Mouse (Mus musculus): ENCODE data around the gene Grin2c.

The Grin2c gene

GRCm38 (mm10) chr11:115208126-115208525 is 58.9 kb downstream of the Grin2c start:
- DNase-seq (ENCODE audit: low spot score in 2 of 2), result no peak

- DNase-seq (ENCODE audit: low spot score in 2 of 2), result no peak
Measured at GRCm38 (mm10) chr11:115202756-115203155, 64.3 kb downstream of the Grin2c start.

- DNase-seq (ENCODE audit: low spot score in 2 of 2), result peak; percentile 56 to 71
Measured at GRCm38 (mm10) chr11:115202316-115202715, 64.7 kb downstream of the Grin2c start.

GRCm38 (mm10) chr11:115200520-115200919 is 66.5 kb downstream of the Grin2c start:
- DNase-seq (ENCODE audit: low spot score in 2 of 2), result no peak

Data from heart, adult 9 months (tissue).